Mouse (Mus musculus): ENCODE results near the gene Bahcc1. TPM values are rescaled to one million over a fixed set of nuclear protein-coding genes. Genes with fewer than 3 reads are reported as not detected.

The Bahcc1 gene
- polyA plus RNA-seq, 1 experiment from 2014 or later = 0.84 TPM

DNA sequence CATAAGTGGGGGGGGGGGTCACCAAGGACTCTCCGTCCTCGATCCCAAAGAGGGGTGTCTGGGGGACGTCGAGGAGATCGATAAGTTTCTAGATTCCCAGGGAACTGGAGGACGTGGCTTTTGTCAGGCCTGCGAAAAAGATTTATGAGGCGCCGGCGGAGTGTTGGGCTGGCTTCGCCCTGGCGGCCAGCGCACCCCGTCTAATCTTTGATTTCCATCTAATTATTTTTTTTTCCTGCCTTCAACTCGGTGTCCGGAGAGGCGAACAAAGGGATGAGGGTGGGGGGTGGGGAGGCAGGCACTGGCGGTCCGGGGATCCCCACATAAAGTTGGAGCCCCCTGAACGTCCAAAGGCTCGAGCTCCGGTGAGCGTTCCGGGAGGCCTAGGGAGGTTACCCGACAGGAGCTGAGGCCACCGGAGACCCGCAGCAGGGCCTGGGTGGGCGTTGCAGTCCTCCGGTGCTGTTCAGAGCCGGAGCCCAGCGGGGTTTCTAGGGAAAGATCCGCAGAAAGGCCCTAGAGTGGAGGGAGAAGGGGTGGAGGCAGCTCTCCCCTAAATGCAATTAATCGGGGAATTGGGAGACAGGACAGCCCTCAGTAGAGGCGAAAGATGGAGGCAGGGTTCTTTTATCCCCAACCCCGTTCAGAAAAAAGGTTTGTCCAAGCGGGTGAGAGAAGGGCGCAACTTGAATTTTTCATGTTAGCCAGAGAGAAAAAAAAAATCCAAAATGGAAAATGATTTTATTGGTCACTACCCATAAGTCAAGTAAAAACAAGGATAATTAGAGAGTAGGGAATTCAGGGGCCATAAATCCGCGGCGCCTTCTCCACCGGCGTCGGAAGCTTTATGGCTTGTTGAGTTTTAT lies 45.3 kb upstream of the Bahcc1 start:
- Histone ChIP-seq H3K4me3 (ENCODE audit: low read depth, low read length) (peak overlapping the region; percentile 63), H3K9me3 (replicated peaks; ENCODE audit: control insufficient read depth, low read length) (no peaks in the 10 kb centered on the region), H3K4me1 (ENCODE audit: control insufficient read depth, low read depth, low read length) (peaks cover 20% of the 10 kb centered on the region), H3K27me3 (ENCODE audit: control insufficient read depth, insufficient read depth, low read depth, low read length) (peaks cover 71% of the 10 kb centered on the region), H3K36me3 (ENCODE audit: control insufficient read depth, insufficient read depth) (no peaks in the 10 kb centered on the region), H3K27ac (ENCODE audit: low read length) (no peak overlapping the region), H3K9ac (ENCODE audit: low read depth, low read length) (peak overlapping the region; percentile 48; the same call in 1 of the 2 replicates), H3K4me2 (ENCODE audit: low read depth, low read length) (peak overlapping the region; percentile 65)
- 5% methylated on average over 43 of the region's 43 CpGs for WGBS (ENCODE audit: insufficient replicate concordance)
- ATAC-seq (ENCODE audit: low read depth) = no peak

DNA sequence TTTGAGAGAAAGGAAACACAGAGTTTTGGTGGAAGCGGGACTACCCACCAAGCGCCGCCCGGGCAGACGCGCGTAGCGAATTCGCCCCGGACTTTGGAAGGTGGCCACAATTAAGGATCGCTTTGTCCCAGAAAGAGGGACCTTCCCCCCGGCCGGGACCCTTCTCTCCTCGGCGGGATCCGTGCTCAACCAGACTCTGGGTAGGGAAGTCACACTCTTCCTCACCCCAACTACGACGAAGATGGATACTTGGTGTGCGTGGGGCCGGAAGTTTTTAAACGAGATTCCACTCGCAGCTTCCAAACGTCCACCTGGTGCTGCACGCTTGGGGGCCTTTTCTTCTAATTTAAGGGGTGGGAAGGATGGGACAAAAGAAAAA lies 44.7 kb upstream of the Bahcc1 start:
- H3K27me3 ChIP-seq (ENCODE audit: control insufficient read depth, insufficient read depth, low read depth, low read length) = peaks cover 71% of the 10 kb centered on the region
- ATAC-seq (ENCODE audit: low read depth) = no peak
- WGBS (ENCODE audit: insufficient replicate concordance) = 1% methylated on average over 24 of the region's 24 CpGs
- no peaks in the 10 kb centered on the region for H3K9me3 ChIP-seq (replicated peaks; ENCODE audit: control insufficient read depth, low read length)
- no peaks in the 10 kb centered on the region for H3K36me3 ChIP-seq (ENCODE audit: control insufficient read depth, insufficient read depth)
- H3K4me1 ChIP-seq (ENCODE audit: control insufficient read depth, low read depth, low read length) = peaks cover 20% of the 10 kb centered on the region
- peak overlapping the region; percentile 65 for H3K4me2 ChIP-seq (ENCODE audit: low read depth, low read length)
- peak overlapping the region; percentile 63 for H3K4me3 ChIP-seq (ENCODE audit: low read depth, low read length)
- H3K9ac ChIP-seq (ENCODE audit: low read depth, low read length) = peak overlapping the region; percentile 30; the same call in 1 of the 2 replicates
- H3K27ac ChIP-seq (ENCODE audit: low read length) = no peak overlapping the region

DNA sequence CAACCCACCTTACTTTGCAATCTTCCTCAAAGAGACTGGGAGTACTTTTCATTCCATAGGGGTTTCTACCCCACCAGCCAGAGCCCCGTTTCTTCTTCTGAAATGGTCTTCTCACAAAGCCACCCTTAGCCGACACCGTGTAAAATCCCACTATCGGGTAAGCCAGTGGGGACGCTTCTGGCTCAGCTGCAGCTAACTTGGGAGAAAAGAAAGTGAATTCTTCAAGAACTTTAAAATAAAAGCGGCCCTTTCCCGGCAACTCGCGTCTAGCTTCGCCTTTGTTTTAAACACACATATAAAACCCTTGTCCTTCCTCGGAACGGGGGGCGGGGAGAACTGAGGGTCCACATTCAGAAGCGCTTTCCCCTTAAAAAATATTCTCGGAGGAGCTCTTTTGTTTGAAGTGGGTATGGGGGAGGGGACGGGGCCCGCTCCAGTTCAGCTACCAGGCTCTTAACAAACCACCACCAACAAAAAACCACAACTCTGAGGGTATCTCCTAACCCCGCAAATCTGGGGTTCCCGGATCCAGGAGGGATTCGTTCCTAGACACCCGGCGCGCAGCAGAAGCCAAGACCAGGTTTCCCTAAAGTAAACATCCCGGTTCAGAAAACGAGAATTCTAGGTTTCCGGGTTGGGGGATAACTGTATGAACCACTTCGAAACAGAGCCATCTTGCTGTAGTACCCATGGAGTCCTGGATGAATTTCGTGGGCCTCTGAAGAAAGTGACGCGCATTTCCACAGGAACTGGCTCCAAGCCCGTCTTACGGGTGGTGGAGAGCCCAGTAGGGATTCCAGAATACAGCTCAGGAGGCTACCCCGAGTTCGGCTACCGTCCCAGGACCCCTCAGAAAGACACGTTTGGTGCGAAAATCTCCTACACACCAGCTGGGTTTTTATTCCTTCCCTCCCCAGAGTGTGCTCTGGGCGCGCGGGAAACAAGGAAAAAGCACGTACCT lies 44.0 kb upstream of the Bahcc1 start:
- H3K4me1 ChIP-seq (ENCODE audit: control insufficient read depth, low read depth, low read length) = peaks cover 18% of the 10 kb centered on the region
- H3K27me3 ChIP-seq (ENCODE audit: control insufficient read depth, insufficient read depth, low read depth, low read length) = peaks cover 70% of the 10 kb centered on the region
- H3K9me3 ChIP-seq (replicated peaks; ENCODE audit: control insufficient read depth, low read length) = no peaks in the 10 kb centered on the region
- H3K27ac ChIP-seq (ENCODE audit: low read length) = peak overlapping the region; percentile 58
- WGBS (ENCODE audit: insufficient replicate concordance) = under 1% methylated on average over 41 of the region's 41 CpGs
- peak overlapping the region; percentile 50 for H3K9ac ChIP-seq (ENCODE audit: low read depth, low read length)
- H3K4me3 ChIP-seq (ENCODE audit: low read depth, low read length) = peak overlapping the region; percentile 63
- H3K4me2 ChIP-seq (ENCODE audit: low read depth, low read length) = peak overlapping the region; percentile 65
- H3K36me3 ChIP-seq (ENCODE audit: control insufficient read depth, insufficient read depth) = no peaks in the 10 kb centered on the region
- no peak for ATAC-seq (ENCODE audit: low read depth)

DNA sequence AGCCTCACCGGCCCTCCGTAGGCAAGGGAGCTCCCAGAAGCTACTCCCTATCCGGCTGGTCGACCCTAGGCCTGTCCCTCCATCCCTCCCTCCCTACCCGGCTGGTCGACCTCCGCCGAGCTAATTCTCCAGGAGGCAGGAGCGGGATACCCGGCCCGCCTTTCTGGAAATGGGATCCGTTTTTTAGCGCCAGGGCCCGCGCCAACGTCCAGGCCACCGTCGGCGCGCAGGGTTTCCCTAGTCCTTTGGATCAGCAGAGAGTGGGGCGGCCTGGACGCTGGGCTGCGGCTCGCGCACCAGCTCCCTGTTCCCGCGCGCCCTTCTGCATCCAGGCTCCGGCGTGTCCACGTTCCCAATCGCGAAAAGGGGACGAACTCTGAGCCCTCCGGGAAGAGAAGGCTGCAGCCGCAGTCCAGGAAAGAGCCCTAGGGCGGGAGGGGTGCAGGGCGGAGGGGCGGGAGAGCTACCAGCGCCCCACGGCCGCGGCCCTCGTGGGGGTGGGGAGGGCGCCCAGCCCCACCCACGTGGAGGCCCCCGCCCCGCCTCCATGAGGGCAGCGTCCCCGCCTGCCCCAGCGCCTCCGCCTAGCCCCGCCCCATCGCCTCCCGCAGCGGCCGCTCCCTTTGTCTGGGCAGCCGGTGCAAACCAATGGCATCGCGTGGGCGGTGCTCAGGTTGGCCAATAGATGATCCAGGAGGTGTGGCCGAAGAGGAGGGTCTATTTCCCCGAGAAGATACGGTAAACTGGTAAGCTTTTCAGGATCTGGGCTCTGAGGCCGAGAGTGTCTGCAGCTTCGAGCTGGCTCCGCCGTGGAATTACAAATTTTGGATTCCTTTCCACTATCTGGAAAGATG lies 43.1 kb upstream of the Bahcc1 start:
- Histone ChIP-seq H3K4me1 (ENCODE audit: control insufficient read depth, low read depth, low read length) (peaks cover 10% of the 10 kb centered on the region), H3K27me3 (ENCODE audit: control insufficient read depth, insufficient read depth, low read depth, low read length) (peaks cover 61% of the 10 kb centered on the region), H3K4me2 (ENCODE audit: low read depth, low read length) (peak overlapping the region; percentile 65), H3K9ac (ENCODE audit: low read depth, low read length) (peak overlapping the region; percentile 50), H3K9me3 (replicated peaks; ENCODE audit: control insufficient read depth, low read length) (no peaks in the 10 kb centered on the region), H3K36me3 (ENCODE audit: control insufficient read depth, insufficient read depth) (no peaks in the 10 kb centered on the region), H3K4me3 (ENCODE audit: low read depth, low read length) (peak overlapping the region; percentile 63), H3K27ac (ENCODE audit: low read length) (peak overlapping the region; percentile 58)
- WGBS (ENCODE audit: insufficient replicate concordance) = under 1% methylated on average over 67 of the region's 68 CpGs
- peak; percentile 90 for ATAC-seq (ENCODE audit: low read depth)

DNA sequence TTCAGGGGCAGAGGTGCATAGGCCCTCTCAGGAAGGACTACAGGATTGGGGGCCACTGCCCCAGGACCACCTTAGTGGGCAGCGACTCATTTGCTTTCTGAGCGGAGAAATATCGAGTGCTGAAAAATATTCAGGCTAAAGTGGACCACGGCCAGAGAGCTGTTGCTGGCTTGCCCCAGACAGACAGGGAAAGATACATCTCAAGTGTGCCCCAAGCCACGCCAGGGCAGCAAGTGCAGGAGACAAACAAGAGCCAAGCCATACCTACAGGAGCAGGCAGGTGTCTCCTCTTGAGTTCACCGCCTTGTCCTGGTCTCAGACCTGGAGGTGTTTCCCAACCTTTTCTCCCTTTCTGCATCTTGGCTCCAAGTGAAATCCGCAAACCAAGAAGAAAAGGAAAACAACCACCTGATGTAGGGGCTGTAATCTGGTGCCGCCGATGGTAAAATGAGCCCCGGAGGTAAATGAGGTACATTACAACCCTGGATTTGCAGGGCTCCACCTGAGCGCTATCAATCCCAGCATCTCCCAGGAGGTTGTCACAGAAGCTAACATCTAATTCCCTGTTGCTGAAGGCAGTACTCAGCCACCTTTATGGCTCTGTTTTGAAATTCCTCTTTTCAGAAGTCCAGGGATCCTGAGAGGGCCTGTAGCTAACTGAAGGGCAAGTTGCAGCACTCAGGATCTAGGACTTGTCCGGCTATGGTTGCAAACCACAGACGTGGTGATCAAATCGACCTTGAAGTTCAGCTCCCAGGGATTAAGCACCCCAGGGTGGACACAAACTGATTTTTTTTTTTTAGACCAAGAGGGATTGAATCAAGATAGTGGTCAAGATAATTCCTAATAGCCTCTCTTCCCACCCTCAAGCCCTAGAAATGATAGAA lies 42.0 kb upstream of the Bahcc1 start:
- H3K27me3 ChIP-seq (ENCODE audit: control insufficient read depth, insufficient read depth, low read depth, low read length) = peaks cover 50% of the 10 kb centered on the region

DNA sequence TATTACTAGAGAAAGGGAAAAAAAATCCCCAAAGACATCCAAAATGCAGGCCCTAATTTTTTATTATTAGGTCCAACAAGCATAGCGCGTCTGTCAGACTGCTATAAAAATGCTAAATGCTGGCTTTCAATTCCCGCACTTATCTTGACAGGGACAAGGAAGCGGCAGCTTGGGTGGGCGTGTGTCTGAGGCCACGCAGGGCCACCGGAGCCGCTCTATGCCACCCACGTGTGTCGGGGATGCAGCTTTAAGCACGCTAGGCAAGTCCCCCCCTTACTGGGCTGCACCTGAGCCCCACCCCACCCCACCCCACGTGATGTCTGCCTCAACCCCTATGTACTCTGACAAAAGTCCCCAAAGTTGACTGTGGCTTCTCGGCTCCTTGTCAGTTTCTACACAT lies 33.9 kb upstream of the Bahcc1 start:
- no peak overlapping the region for H3K4me2 ChIP-seq (ENCODE audit: low read depth, low read length)
- WGBS (ENCODE audit: insufficient replicate concordance) = 26% methylated on average over 13 of the region's 13 CpGs
- no peak overlapping the region for H3K4me3 ChIP-seq (ENCODE audit: low read depth, low read length)
- H3K27ac ChIP-seq (ENCODE audit: low read length) = no peak overlapping the region
- ATAC-seq (ENCODE audit: low read depth) = no peak
- no peaks in the 10 kb centered on the region for H3K9me3 ChIP-seq (replicated peaks; ENCODE audit: control insufficient read depth, low read length)
- no peak overlapping the region for H3K9ac ChIP-seq (ENCODE audit: low read depth, low read length)
- H3K27me3 ChIP-seq (ENCODE audit: control insufficient read depth, insufficient read depth, low read depth, low read length) = no peaks in the 10 kb centered on the region
- H3K4me1 ChIP-seq (ENCODE audit: control insufficient read depth, low read depth, low read length) = no peaks in the 10 kb centered on the region
- no peaks in the 10 kb centered on the region for H3K36me3 ChIP-seq (ENCODE audit: control insufficient read depth, insufficient read depth)

More for the DNA sequence above, 42.0 kb upstream of the Bahcc1 start:
- WGBS (ENCODE audit: insufficient replicate concordance) = 51% methylated on average over 14 of the region's 14 CpGs
- Histone ChIP-seq H3K4me2 (ENCODE audit: low read depth, low read length) (peak overlapping the region; percentile 65), H3K9ac (ENCODE audit: low read depth, low read length) (no peak overlapping the region; the same call in 1 of the 2 replicates), H3K4me1 (ENCODE audit: control insufficient read depth, low read depth, low read length) (peaks cover 10% of the 10 kb centered on the region), H3K36me3 (ENCODE audit: control insufficient read depth, insufficient read depth) (no peaks in the 10 kb centered on the region), H3K9me3 (replicated peaks; ENCODE audit: control insufficient read depth, low read length) (no peaks in the 10 kb centered on the region), H3K27ac (ENCODE audit: low read length) (no peak overlapping the region), H3K4me3 (ENCODE audit: low read depth, low read length) (no peak overlapping the region; the same call in 1 of the 2 replicates)
- no peak for ATAC-seq (ENCODE audit: low read depth)

DNA sequence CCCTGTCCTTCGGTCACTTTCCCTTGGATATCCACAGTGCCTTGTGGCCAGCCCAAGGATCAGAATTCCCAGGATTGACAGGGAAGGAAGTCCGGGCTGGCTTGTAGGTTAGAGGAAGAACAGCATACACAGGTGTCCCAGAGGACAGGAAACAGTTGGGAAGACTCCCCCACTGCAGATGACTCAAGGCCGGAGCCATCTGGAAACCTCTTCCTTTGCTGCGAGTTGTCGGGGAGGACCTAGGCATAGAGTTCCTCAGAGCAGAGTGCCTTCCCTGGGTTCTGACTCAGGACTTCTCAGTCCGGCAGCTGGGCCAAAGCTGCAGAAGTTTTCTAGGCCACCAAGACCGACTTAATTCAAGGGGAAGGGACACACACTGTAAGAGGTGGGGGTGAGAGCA lies 33.0 kb upstream of the Bahcc1 start:
- H3K4me2 ChIP-seq (ENCODE audit: low read depth, low read length) = no peak overlapping the region
- no peaks in the 10 kb centered on the region for H3K4me1 ChIP-seq (ENCODE audit: control insufficient read depth, low read depth, low read length)
- H3K4me3 ChIP-seq (ENCODE audit: low read depth, low read length) = no peak overlapping the region
- H3K27ac ChIP-seq (ENCODE audit: low read length) = no peak overlapping the region
- WGBS (ENCODE audit: insufficient replicate concordance) = 40% methylated on average over 7 of the region's 7 CpGs
- no peak overlapping the region for H3K9ac ChIP-seq (ENCODE audit: low read depth, low read length)
- H3K27me3 ChIP-seq (ENCODE audit: control insufficient read depth, insufficient read depth, low read depth, low read length) = no peaks in the 10 kb centered on the region
- no peak for ATAC-seq (ENCODE audit: low read depth)
- H3K9me3 ChIP-seq (replicated peaks; ENCODE audit: control insufficient read depth, low read length) = no peaks in the 10 kb centered on the region
- no peaks in the 10 kb centered on the region for H3K36me3 ChIP-seq (ENCODE audit: control insufficient read depth, insufficient read depth)
